Mouse (Mus musculus) spleen, postnatal 0 days (tissue): ENCODE data around the gene 1700001C19Rik. TPM values are rescaled to one million over a fixed set of nuclear protein-coding genes. Genes with fewer than 3 reads are reported as not detected.

Experiments
- polyA plus RNA-seq: library from polyadenylated mRNA; unstranded; fragments of >200 nt; fragmentation: Nextera tagmentation; extraction: Ambion mirVana; gene quantifications from 2 replicates; pipeline ENCODE4 v1.2.1, GENCODE M21; 2015

The 1700001C19Rik gene
- polyA plus RNA-seq: 0.24 and 0.26 TPM in 2 replicates

GRCm38 (mm10) chr17:47436907-47437547 is at the start of gene 1700001C19Rik:
Gene 1700001C19Rik, minus strand, starts transcription at chr17:47437376.

GRCm38 (mm10) chr17:47436156-47436906 is 845 bp downstream of the 1700001C19Rik start, which contains the start of gene AI661453:
Gene AI661453, plus strand, starts transcription at chr17:47436615.

GRCm38 (mm10) chr17:47400451-47400850 is 36.7 kb downstream of the 1700001C19Rik start, which contains the start of gene Guca1a:
Gene Guca1a, minus strand, starts transcription at chr17:47400584.

GRCm38 (mm10) chr17:47385145-47385544 is 52.0 kb downstream of the 1700001C19Rik start, which contains the start of gene Guca1b:
Gene Guca1b, plus strand, starts transcription at chr17:47385393.

GRCm38 (mm10) chr17:47368401-47369086 is 68.6 kb downstream of the 1700001C19Rik start, which contains the start of gene Mrps10:
Gene Mrps10, plus strand, starts transcription at chr17:47368887.

Other genes with a start within 250 kb of the 1700001C19Rik start
- gene Mrps10, start 68.5 kb downstream of the 1700001C19Rik start, polyA plus RNA-seq: 52.1 and 52.7 TPM in 2 replicates
- 0.23 and 0.30 TPM in 2 replicates for gene Guca1b, start 52.0 kb downstream of the 1700001C19Rik start, polyA plus RNA-seq
- gene Guca1a, start 36.8 kb downstream of the 1700001C19Rik start, polyA plus RNA-seq: 2.3 and 3.3 TPM in 2 replicates
- 0.37 and 0.50 TPM in 2 replicates for gene AI661453, start 761 bp downstream of the 1700001C19Rik start, polyA plus RNA-seq
- gene Taf8, start 64.9 kb upstream of the 1700001C19Rik start, polyA plus RNA-seq: 17.2 TPM in 2 replicates
- 434 and 462 TPM in 2 replicates for gene Ccnd3, start 67.7 kb upstream of the 1700001C19Rik start, polyA plus RNA-seq
- 14.0 and 15.8 TPM in 2 replicates for gene Bysl, start 174.1 kb upstream of the 1700001C19Rik start, polyA plus RNA-seq
- gene Med20, start 174.2 kb upstream of the 1700001C19Rik start, polyA plus RNA-seq: 26.4 and 29.3 TPM in 2 replicates
- 1.8 and 2.0 TPM in 2 replicates for gene Gm20517, start 174.2 kb upstream of the 1700001C19Rik start, polyA plus RNA-seq
- gene Usp49, start 193.3 kb upstream of the 1700001C19Rik start, polyA plus RNA-seq: 5.6 and 5.7 TPM in 2 replicates